In the genomic region with DNA sequence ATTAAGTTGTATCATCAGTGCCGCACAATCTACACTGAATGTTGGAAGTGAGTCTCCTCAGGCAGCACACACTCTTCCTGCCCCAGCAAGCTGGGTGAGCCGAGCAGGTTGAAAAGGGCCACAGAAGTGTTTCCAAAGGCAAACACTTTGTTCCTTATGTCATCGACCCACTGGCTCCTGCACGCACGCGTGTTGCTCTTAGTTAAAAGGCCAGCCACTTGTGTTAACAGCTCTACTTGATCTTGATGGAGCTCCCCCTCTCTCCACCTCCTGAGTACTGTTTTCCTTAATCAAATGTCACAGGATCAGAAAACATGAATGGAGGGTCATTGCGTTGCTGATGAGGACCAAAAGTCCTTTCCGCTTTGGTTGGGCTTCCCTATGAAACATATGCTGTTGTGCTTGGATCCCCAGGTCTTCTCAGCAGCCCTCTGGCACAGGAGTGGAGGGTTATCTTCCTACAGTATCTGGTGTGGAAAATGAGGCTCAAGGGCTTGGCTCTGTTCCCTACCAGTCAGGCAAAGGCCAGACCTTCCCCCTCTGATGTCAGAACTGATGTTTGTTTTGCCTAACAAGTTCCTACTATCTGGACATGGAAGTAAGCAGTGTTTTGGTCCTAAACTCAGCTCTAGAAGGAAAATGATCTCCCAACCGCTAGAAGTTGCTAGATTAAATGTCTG, we compare ENCODE assay signal across 14 mouse cellular contexts.
DNase-seq lines count a peak whose midpoint lies in the region; ATAC-seq lines count a peak whose summit lies in the region.
"Had no signal": no experiment of that assay in that cellular context is flagged by ENCODE, and none has a peak within 500 bp of the region (broad histone marks: within the 10 kb centered on the region; RNA-seq: fewer than 3 reads in every experiment).

No protein-coding gene starts in this region.

- 84% methylated on average over 9 of the region's 9 CpGs for WGBS in limb, embryonic 12.5 days
- 87% methylated on average over 9 of the region's 9 CpGs for WGBS in limb, embryonic 10.5 days
- WGBS in heart, embryonic 14.5 days, result 18% methylated on average over 9 of the region's 9 CpGs

- H3K4me1 ChIP-seq in limb, embryonic 12.5 days (replicated peaks), result peaks cover 37% of the 10 kb centered on the region
- H3K4me1 ChIP-seq in limb, embryonic 10.5 days, result peaks cover 50% of the 10 kb centered on the region
- peaks cover 9 to 13% of the 10 kb centered on the region in 2 experiments for H3K4me1 ChIP-seq in heart, embryonic 14.5 days (ENCODE audit: control insufficient read depth in 2 of 2, insufficient read depth in 2 of 2, low read length in 2 of 2)

- ATAC-seq in limb, embryonic 12.5 days (ENCODE audit: insufficient number of reproducible peaks, insufficient read depth, low FRiP score, low TSS enrichment, low read depth), result no peak
- peak; percentile 82 for ATAC-seq in heart, embryonic 14.5 days (ENCODE audit: insufficient number of reproducible peaks, insufficient read depth, low FRiP score, low read depth)

- no peaks in the 10 kb centered on the region for H3K9me3 ChIP-seq in limb, embryonic 12.5 days
- no peaks in the 10 kb centered on the region for H3K9me3 ChIP-seq in limb, embryonic 10.5 days (replicated peaks)
- H3K9me3 ChIP-seq in heart, embryonic 14.5 days (ENCODE audit: control insufficient read depth, low read length), result no peaks in the 10 kb centered on the region

- no peaks in the 10 kb centered on the region for H3K36me3 ChIP-seq in limb, embryonic 12.5 days
- no peaks in the 10 kb centered on the region for H3K36me3 ChIP-seq in limb, embryonic 10.5 days
- H3K36me3 ChIP-seq in heart, embryonic 14.5 days (ENCODE audit: control insufficient read depth, insufficient read depth, low read length), result no peaks in the 10 kb centered on the region
- H3K36me3 ChIP-seq: G1E had no signal

- H3K4me3 ChIP-seq in limb, embryonic 12.5 days (replicated peaks), result no peak overlapping the region
- no peak overlapping the region for H3K4me3 ChIP-seq in limb, embryonic 10.5 days
- H3K4me3 ChIP-seq in heart, embryonic 14.5 days (ENCODE audit: control insufficient read depth in 1 of 2, insufficient read depth in 1 of 2, low read depth in 1 of 2, low read length in 2 of 2), result no peak overlapping the region
- H3K4me3 ChIP-seq: erythroblast, embryonic 14.5 days had no signal

- DNase-seq in limb, embryonic 10.5 days (ENCODE audit: low spot score), result no peak
- DNase-seq in kidney, postnatal 14 days, result peak; percentile 34
- DNase-seq in lung, postnatal 4 days, result peak; percentile 24 to 63
- DNase-seq in layer of hippocampus, postnatal 25 days (ENCODE audit: extremely low spot score in 1 of 2, low spot score in 1 of 2), result no peak
- DNase-seq in retina, postnatal 1 day, result no peak
- DNase-seq: cerebellum, postnatal 25 days; gastrocnemius, postnatal 36 days; liver; midbrain, embryonic 14.5 days had no signal

- H3K9ac ChIP-seq in limb, embryonic 12.5 days (replicated peaks), result no peak overlapping the region
- H3K9ac ChIP-seq in heart, embryonic 14.5 days (ENCODE audit: low read length), result no peak overlapping the region

- H3K27ac ChIP-seq in limb, embryonic 12.5 days, result 0 out of 2 replicates have a peak overlapping the region, but pooled peaks have one; percentile 4
- no peak overlapping the region for H3K27ac ChIP-seq in limb, embryonic 10.5 days
- H3K27ac ChIP-seq in heart, embryonic 14.5 days (replicated peaks in 1 of 2; ENCODE audit: control insufficient read depth in 1 of 2, insufficient read depth in 1 of 2, low read depth in 2 of 2, low read length in 2 of 2), result peak overlapping the region; percentile 14 to 50; a peak in 3 of 4 replicates
- H3K27ac ChIP-seq: kidney, postnatal 0 days had no signal

- H3K27me3 ChIP-seq in limb, embryonic 12.5 days, result no peaks in the 10 kb centered on the region
- H3K27me3 ChIP-seq in limb, embryonic 10.5 days (ENCODE audit: low read depth, poor library complexity, severe bottlenecking), result no peaks in the 10 kb centered on the region
- peaks cover 47% of the 10 kb centered on the region for H3K27me3 ChIP-seq in heart, embryonic 14.5 days (ENCODE audit: control insufficient read depth, insufficient read depth, low read length)

- no peak overlapping the region for H3K4me2 ChIP-seq in limb, embryonic 12.5 days
- 0 out of 2 replicates have a peak overlapping the region, but pooled peaks have one; percentile 2 for H3K4me2 ChIP-seq in heart, embryonic 14.5 days (ENCODE audit: low read length)

Comparison
In these comparisons a context has a peak if more than half of its experiments do, and no peak if none do; other contexts are left out.
1. DNase-seq: peak in kidney, postnatal 14 days (single experiment) and lung, postnatal 4 days (2 of 2); none in limb, embryonic 10.5 days (single experiment), layer of hippocampus, postnatal 25 days (0 of 2) and retina, postnatal 1 day (single experiment).